Mouse (Mus musculus) brain, embryonic 14.5 days (tissue): Measurements from ENCODE around the gene Nup210l.

Source experiments
- CTCF ChIP-seq: fragments of 200-500 bp; IDR thresholded peaks from 2 replicates; pipeline ENCODE4 v1.5.1; 2012; ENCODE audit warnings: inconsistent platforms, mild to moderate bottlenecking, moderate library complexity, borderline replicate concordance; ENCODE audit not compliant: insufficient read depth, insufficient read length; ENCODE audit errors: extremely low read depth
- POLR2A ChIP-seq: fragments of 200-500 bp; IDR thresholded peaks from 2 replicates; pipeline ENCODE4 v1.6.1; 2012; ENCODE audit warnings: mild to moderate bottlenecking, inconsistent platforms, borderline replicate concordance; ENCODE audit not compliant: poor library complexity, insufficient read depth, insufficient read length, severe bottlenecking; ENCODE audit errors: extremely low read depth

DNA sequence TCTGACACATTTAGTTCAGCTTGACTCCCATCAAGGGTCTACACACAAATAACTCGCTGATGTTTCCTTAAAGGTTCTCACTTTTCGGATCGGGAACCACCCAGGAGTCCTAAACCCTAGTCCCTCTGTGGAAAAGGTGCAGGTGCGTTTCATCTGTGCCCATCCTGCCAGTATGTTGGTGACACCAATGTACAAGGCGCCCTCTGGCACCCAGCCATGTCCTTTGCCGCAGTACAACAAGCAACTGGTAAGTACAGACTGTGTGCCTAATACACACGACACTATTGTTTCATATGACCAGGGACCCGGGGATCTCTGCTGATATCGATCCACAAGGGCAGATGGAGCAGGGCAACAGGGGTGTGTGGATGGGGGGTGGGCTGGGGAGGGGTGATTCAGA lies 55.8 kb downstream of the Nup210l start:
- TF ChIP-seq CTCF: no peak
- no peak for TF ChIP-seq POLR2A
